Mouse (Mus musculus) MEL (cell line): ENCODE data around the gene Ispd.

Source experiments
- CTCF ChIP-seq, 3 experiments: IDR thresholded peaks in 2 of 3; conservative IDR thresholded peaks in 1 of 3; 2 replicates each; pipeline ENCODE4 v1.5.1; 2011 to 2012; ENCODE audit warnings: low read length in 3 of 3, low read depth in 2 of 3, mild to moderate bottlenecking in 2 of 3, improper control_type of control experiment in 1 of 3, inconsistent platforms in 1 of 3, mixed read lengths in 1 of 3, moderate library complexity in 1 of 3; ENCODE audit not compliant: control insufficient read depth in 1 of 3, insufficient read depth in 1 of 3, poor library complexity in 1 of 3, severe bottlenecking in 1 of 3
- GATA1 ChIP-seq: IDR thresholded peaks from 2 replicates; pipeline ENCODE4 v1.6.1; 2011; ENCODE audit warnings: low read depth, low read length, improper control_type of control experiment
- MYC ChIP-seq: IDR thresholded peaks from 2 replicates; pipeline ENCODE4 v1.6.1; 2011; ENCODE audit warnings: low read depth, mild to moderate bottlenecking, low read length, improper control_type of control experiment, moderate library complexity
- POLR2A ChIP-seq, 2 experiments: IDR thresholded peaks; 2 replicates each; pipeline ENCODE4 v1.6.1; 2011 to 2012; ENCODE audit warnings: low read length in 2 of 2, mild to moderate bottlenecking in 2 of 2, control low read depth in 1 of 2, improper control_type of control experiment in 1 of 2, low read depth in 1 of 2, moderate library complexity in 1 of 2; ENCODE audit not compliant: control insufficient read depth in 1 of 2, insufficient read depth in 1 of 2, poor library complexity in 1 of 2
- POLR2AphosphoS2 ChIP-seq: IDR thresholded peaks from 2 replicates; pipeline ENCODE4 v1.6.1; 2011; ENCODE audit warnings: low read length, improper control_type of control experiment

- TF ChIP-seq MYC (no peak), POLR2AphosphoS2 (no peak), CTCF (IDR thresholded peaks at IDR 0.05 in 2 of 3, conservative IDR thresholded peaks at IDR 0.05 in 1 of 3; ENCODE audit: control insufficient read depth in 1 of 3, insufficient read depth in 1 of 3, low read depth in 2 of 3, low read length in 3 of 3, poor library complexity in 1 of 3, severe bottlenecking in 1 of 3) (no peak), POLR2A (IDR thresholded peaks at IDR 0.05; ENCODE audit: control insufficient read depth in 1 of 2, insufficient read depth in 1 of 2, low read depth in 1 of 2, low read length in 2 of 2, poor library complexity in 1 of 2) (no peak), GATA1 (no peak)
Observed at GRCm38 (mm10) chr12:36722754-36723153, 341.5 kb downstream of the Ispd start.
